Mouse (Mus musculus) cerebellum, adult 9-10 months (tissue): ENCODE data around the gene Zswim1.
"Not testable (repeated sequence)": the region's sequence is repeated elsewhere in the genome, so short reads cannot be mapped to it uniquely, and the experiment has no call there.

ENCODE experiments used
- DNase-seq: peaks from one replicate; pipeline ENCODE4 v3.0.0; 2022

Zswim1 gene

GRCm38 (mm10) chr2:164868491-164868890 is 46.0 kb downstream of the Zswim1 start:
- DNase-seq, result no peak

DNA sequence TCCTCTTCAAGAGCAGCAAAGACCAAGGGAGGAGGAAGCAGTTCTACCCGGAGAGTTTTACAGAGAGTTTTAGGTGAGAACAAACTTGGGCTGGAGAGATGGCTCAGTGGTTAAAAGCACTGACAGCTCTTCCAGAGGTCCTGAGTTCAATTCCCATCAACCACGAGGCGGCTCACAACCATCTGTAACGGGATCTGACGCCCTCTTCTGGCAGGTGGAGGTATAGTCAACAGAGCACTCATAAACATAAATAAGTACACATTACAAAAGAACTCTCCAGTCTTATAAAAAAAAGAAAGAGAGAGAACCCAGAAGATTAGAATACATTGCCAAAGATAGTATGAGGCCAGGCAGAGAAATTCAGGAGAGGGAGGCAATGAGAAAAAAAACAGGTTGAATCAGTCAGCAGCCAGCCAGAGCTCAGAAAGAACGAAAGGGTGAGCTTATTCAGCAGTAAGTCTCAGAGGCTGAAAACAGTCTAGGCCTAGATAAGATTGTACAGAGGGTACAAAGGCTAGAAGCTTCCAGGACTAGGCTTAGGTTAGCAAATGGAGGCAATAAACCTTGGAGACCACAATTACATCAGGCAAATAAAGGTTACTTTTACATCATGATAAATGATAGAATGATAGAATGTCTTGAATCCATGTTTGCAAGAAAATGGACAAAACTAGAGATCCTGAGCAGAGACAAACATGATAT is 49.3 kb downstream of the Zswim1 start:
- no peak for DNase-seq

DNA sequence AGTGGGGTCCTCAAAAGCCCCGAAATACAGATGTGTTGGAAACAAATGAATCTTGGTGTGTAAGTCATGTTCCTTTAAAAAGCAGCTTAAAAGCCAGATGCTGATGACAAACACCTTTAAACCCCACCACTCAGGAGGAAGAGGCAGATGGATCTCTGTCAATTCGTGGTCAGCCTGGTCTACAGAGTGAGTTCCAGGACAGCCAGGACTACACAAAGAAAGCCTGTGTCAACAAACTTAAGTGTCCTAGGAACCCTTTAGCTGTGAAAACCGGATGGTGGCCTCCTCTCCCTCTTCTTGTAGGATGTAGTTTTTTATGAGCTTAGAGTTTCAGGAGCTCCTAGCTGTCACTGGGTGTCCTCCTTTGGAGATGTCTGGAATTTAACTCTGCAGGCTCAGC is 51.1 kb downstream of the Zswim1 start:
- DNase-seq, result no peak

- DNase-seq, result no peak
Measured at GRCm38 (mm10) chr2:164874239-164874769, 51.8 kb downstream of the Zswim1 start.

GRCm38 (mm10) chr2:164875648-164876047 is 53.2 kb downstream of the Zswim1 start:
- not testable (repeated sequence) for DNase-seq
